Mouse (Mus musculus): ENCODE measurements around the gene Smim7.

The Smim7 gene

GRCm38 (mm10) chr8:72570633-72571610 lies at the start of gene Smim7:
TSS of gene Smim7 (minus strand) at chr8:72571088.
- peak; percentile 99 for DNase-seq

DNA sequence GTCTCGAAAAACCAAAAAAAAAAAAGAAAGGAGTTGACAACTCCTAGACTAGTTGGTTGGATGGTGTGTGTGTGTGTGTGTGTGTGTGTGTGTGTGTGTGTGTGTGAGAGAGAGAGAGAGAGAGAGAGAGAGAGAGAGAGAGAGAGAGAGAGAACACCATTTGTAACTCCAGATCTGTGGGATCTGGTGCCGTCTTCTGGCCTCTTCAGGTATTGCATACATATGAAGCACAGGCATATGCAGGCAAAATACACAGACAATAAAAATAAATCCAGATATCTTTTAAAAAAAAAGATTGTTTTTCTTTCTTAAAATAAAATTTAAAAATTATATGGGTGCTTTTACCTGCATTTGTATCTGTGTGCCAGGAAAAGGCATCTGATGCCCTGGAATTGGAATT lies 19.3 kb upstream of the Smim7 start:
- DNase-seq = no peak

DNA sequence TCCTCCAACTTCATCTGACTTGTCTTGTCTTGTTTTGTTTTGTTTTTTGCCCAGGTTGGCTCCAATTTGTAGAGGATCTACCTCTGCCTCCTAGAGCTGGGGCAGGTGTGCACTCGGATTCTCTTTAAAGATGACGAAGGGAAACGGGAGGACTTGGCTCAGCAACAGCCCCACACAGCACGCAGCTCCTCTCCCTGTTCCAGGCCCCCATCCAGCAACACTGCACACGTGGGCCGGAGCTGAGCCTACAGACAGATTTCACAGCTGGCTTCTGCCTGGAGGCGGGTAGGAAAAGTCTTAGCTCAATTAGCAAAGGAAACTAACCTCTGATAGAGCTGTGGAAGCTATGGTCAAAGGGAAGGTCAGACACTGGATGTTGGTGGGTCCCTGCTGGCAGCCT lies 18.4 kb upstream of the Smim7 start:
- DNase-seq = no peak

GRCm38 (mm10) chr8:72588865-72589264 lies 18.0 kb upstream of the Smim7 start:
- no peak for DNase-seq

- peak; percentile 46 for DNase-seq
Observed at GRCm38 (mm10) chr8:72587806-72588205, 16.9 kb upstream of the Smim7 start.

DNA sequence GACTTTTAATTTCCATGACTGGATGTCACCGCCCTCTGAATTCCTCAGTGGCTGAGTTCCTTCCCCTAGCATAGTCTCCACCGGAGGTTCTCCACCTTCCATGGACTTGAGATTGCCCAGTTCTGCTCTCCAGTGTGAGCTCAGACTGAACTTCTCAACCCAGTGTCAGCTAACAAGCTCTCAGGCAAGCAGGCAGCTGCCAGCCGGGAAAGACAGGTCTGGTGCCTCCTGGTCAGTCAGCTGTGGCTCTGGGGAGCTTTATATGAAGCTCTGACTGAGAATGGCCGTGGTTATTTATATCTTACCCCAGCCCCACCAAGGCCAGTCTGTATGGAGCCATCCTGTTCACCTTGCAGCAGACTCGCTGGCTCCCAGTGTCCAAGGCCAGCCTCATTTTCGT lies 13.5 kb upstream of the Smim7 start:
- no peak for DNase-seq

- no peak for DNase-seq
Observed at GRCm38 (mm10) chr8:72583056-72583771, 12.3 kb upstream of the Smim7 start.

- no peak for DNase-seq
Observed at GRCm38 (mm10) chr8:72579374-72579773, 8.5 kb upstream of the Smim7 start.

DNA sequence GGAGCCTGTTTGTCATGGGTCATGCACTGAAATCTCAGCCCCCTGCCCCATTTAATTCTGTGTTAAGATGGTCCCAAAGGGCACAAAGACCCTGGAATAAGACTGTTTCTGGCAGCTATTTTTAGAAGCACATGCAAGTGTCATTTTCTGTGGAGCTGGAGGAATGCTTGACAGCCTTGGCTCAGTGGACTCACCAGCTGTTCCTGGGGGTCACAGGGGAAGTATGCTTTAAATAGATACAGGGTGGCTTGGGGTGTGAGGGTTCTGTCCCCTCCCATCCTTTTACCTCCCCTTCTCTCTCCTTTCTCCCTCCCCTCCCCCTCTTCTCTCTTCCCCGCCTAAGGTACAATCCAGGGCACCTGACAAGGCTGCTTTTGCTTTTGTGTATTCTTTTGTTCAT lies 7.1 kb upstream of the Smim7 start:
- no peak for DNase-seq

DNA sequence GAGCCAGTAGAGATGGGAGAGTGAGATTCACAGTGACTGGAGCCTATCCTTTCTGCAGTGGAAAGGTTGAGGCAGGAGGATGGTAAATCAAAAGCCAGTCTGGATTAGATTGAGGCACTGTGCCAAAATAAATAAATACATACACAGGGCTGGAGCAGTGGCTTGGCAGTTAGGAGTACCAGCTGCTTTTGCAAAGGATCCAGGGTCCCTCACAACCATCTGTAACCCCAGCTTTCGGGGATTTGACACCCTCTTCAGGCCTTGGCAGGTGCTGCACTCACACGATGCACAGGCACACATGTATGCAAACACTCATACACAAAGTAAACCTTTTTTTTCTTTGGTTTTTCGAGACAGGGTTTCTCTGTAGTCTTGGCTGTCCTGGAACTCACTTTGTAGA lies 6.4 kb upstream of the Smim7 start:
- no peak for DNase-seq

GRCm38 (mm10) chr8:72575915-72576314 lies 5.0 kb upstream of the Smim7 start:
- no peak for DNase-seq

DNA sequence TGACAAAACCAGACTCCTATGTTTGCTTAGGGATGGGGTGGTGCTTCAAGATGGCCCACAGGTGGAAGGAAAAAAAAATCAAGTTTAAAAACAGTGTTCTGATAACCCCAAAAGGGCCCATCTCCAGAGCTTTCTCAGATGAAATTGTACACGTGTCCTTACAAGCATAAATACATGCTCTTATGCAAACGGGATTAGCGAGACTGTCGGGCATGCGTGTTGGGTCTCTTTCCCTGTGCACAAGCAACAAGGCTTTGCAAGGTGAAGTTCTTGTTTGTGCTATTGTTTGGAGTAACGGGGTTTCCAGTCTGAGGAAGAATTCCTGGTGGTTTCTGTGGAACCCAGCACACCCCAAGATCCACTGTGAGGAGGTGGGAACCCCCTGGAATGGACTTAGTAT lies 2.6 kb upstream of the Smim7 start:
- no peak for DNase-seq

- peak; percentile 58 for DNase-seq
Observed at GRCm38 (mm10) chr8:72572507-72572906, 1.6 kb upstream of the Smim7 start.

- DNase-seq = peak; percentile 79
Observed at GRCm38 (mm10) chr8:72571611-72572473, 954 bp upstream of the Smim7 start, which contains the start of gene Tmem38a. TSS of gene Tmem38a (plus strand) at chr8:72572055.

- no peak for DNase-seq
Observed at GRCm38 (mm10) chr8:72565970-72566369, 4.9 kb downstream of the Smim7 start.

DNA sequence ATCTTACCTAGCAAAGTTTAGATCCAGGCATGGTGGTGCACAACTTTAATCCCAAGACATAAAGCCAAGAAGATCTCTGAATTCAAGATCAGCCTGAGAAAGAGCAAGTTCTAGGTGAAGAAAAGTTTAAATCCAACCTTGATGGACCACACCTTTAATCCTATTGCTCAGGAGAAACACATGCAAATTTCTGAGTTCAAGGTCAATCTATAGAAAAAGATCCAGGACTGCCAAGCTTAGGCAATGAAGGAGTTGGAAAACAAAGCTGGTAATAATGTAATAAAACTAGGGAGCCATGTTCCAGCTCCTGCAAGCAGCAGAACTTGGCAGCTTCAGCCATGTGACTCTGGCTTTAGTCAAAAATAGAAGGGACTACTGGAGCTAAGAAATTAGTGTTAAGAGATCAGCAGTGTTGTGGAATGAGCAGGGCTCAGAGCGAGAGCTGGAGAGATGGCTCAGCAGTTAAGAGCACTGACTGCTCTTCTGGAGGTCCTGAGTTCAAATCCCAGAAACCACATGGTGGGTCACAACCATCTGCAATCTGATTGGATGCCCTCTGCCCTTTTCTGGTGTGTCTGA lies 9.7 kb downstream of the Smim7 start:
- DNase-seq = no peak

DNA sequence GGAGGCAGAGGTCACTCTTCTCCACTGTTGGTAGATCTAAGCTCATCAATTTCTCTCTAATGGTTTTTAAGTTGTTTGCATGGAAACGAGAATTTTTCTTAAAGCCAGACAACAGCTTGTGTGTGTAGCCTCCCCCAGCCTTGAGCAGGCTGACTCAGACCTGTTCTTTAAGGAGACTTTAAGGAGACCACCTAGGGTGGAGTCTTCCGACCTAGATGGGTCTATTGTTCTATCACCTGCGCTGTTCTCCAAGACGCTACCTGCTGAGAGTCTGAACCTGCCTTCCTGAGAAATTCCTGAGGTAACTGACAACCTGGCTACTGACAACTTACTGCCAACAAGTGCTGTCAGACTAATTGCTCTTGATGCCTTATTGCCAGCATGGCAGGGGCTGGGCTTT lies 15.1 kb downstream of the Smim7 start:
- no peak for DNase-seq

DNA sequence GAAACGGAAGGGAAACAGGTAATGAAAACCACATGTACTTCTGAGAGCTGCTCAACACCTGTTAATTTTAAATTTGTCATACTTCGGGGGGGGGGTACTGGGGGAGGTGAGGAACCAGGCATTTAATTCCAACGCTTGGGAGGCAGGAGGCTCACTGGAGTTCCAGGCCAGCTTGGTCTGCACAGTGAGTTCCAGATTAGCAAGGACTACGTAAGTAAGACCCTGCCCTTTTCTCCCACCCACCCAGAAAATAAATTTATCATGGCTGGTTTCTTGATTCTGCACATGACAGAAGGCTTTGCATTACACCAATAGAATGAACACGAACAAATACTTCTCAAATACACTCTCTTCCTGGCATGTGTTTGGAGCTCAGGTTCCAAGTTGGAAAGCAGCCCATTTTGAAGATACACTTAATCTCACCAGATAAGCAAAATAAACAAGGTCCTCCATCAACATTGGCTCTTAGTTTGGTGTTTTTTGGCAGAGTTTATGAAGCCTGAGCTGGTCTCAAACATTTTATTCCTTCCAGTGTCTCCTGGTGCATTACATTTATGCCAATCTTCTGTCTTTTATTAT lies 21.5 kb downstream of the Smim7 start:
- peak; percentile 55 for DNase-seq

DNA sequence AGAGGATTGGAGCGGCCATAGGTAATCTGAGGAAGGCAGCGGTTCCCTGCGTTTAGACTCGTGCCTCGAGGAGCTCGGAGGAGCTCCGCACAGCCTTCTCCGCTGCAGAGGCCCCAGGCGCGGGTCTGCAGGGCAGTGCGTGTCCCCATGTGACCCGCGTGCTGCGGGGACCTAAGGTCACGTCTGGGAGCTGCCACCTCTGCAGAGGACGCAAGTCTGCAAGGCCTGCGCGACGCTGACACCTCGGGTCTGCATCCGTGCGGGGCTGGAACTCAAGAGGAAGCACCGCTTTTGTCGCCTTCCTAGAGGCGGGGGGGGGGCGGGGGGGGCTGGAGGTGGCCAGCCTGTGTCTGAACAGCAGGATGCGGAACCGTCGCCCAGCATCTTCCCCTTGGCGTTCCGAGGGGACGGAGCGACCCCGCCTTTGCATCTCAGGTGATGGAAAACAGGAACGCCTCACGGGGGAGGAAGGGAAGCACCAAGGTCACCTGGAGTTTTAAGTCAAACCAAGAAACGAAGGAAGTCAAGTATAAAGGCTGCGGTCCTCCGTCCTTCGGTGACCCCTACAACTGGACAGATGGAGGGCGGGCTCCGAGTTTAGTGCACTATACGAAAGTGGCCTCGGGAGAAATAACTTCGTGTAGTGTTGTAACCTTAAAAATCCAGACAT lies 22.1 kb downstream of the Smim7 start:
- DNase-seq = peak; percentile 52

DNA sequence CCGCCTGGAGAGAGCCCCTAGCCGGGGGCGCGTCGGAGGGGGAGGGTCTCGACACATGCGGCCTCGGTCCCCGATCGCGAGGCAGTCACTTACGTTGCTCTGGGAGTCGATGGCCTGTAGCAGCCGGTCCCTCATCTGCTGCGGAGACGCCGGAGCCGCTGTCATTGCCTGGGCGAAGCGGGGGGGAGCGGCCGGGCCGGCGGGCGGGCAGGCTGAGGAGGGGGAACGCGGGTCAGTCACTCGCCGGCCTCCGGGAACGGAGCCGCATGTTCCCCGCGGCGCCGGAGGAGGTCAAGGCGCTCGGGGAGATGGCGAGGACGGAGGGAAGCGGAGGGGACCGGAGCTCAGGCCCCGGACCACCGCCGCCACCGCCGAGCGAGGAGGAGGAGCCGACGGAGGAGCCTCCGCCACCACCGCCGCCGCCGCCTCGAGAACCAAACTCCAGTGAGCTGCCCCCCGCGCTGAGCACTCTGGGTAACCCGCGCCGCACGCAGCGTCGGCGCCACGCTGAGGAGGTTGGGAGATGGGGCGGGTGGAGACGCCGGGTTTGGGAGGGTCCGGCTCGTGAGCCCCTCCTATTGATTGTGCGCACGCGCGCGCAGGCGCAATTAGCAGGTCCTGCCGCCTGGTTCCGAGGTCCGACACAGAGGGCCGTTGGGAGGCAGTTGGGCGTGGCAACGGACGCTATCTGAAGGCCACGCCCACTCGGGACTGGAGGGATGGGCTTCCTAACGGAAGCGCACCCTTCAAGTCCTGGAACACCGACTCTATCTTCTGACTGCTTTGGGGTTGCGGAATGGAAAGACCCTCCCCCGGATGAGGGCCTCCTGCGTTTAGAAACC lies 22.9 kb downstream of the Smim7 start, which contains the start of gene Med26:
Gene Med26, minus strand, starts transcription at position 469 of the 842 bp plus-strand sequence.
- peak; percentile 97 for DNase-seq

All from cerebellum, adult 9-10 months (tissue).